Mouse (Mus musculus): ENCODE results near the gene Pdx1. TPM values are rescaled to one million over a fixed set of nuclear protein-coding genes. Genes with fewer than 3 reads are reported as not detected.

The Pdx1 gene
- polyA plus RNA-seq, 1 experiment from 2014 or later = not detected

GRCm38 (mm10) chr5:147299255-147300000 is 29.7 kb downstream of the Pdx1 start:
- Histone ChIP-seq H3K36me3 (ENCODE audit: control insufficient read depth, insufficient read depth, low read length) (no peaks in the 10 kb centered on the region), H3K27ac (replicated peaks; ENCODE audit: low read depth, low read length) (no peak overlapping the region), H3K27me3 (ENCODE audit: control insufficient read depth, insufficient read depth, low read length) (peaks cover 94% of the 10 kb centered on the region), H3K9me3 (ENCODE audit: control insufficient read depth, low read length) (no peaks in the 10 kb centered on the region), H3K4me2 (ENCODE audit: low read length) (peak overlapping the region; percentile 37), H3K9ac (replicated peaks; ENCODE audit: low read length) (no peak overlapping the region), H3K4me1 (ENCODE audit: control insufficient read depth, insufficient read depth, low read length) (no peaks in the 10 kb centered on the region), H3K4me3 (replicated peaks; ENCODE audit: low read depth, low read length) (no peak overlapping the region)
- DNase-seq (peak; percentile 82), ATAC-seq (ENCODE audit: low FRiP score, low TSS enrichment) (no peak)
- WGBS = under 1% methylated on average over 41 of the region's 41 CpGs

DNA sequence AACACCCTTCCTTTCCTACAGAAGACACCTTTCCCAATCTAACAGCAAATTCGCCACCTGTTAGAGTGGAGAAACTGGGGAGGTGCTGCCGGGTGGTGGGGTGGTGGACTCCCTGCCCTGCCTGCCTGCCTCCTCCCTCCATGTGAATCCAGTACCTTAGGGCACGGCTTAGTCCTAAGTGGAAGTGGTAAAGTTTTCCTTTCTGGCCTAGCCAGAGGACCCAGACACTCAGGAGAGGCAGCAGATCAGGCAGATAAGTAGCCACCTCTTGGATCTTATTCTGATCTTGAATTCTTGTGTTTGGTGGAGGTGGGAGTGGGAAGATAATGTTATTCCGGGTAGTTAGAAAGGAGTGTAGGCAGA is 30.2 kb downstream of the Pdx1 start:
- H3K9me3 ChIP-seq (ENCODE audit: control insufficient read depth, low read length) = no peaks in the 10 kb centered on the region
- no peak overlapping the region for H3K4me2 ChIP-seq (ENCODE audit: low read length)
- H3K9ac ChIP-seq (replicated peaks; ENCODE audit: low read length) = no peak overlapping the region
- no peak overlapping the region for H3K4me3 ChIP-seq (replicated peaks; ENCODE audit: low read depth, low read length)
- no peak overlapping the region for H3K27ac ChIP-seq (replicated peaks; ENCODE audit: low read depth, low read length)
- H3K4me1 ChIP-seq (ENCODE audit: control insufficient read depth, insufficient read depth, low read length) = 0 out of 2 replicates have a peak, but pooled peaks cover 1% of the 10 kb centered on the region
- DNase-seq (no peak), ATAC-seq (ENCODE audit: low FRiP score, low TSS enrichment) (no peak)
- no peaks in the 10 kb centered on the region for H3K36me3 ChIP-seq (ENCODE audit: control insufficient read depth, insufficient read depth, low read length)
- 6% methylated on average over 4 of the region's 4 CpGs for WGBS
- H3K27me3 ChIP-seq (ENCODE audit: control insufficient read depth, insufficient read depth, low read length) = peaks cover 94% of the 10 kb centered on the region

DNA sequence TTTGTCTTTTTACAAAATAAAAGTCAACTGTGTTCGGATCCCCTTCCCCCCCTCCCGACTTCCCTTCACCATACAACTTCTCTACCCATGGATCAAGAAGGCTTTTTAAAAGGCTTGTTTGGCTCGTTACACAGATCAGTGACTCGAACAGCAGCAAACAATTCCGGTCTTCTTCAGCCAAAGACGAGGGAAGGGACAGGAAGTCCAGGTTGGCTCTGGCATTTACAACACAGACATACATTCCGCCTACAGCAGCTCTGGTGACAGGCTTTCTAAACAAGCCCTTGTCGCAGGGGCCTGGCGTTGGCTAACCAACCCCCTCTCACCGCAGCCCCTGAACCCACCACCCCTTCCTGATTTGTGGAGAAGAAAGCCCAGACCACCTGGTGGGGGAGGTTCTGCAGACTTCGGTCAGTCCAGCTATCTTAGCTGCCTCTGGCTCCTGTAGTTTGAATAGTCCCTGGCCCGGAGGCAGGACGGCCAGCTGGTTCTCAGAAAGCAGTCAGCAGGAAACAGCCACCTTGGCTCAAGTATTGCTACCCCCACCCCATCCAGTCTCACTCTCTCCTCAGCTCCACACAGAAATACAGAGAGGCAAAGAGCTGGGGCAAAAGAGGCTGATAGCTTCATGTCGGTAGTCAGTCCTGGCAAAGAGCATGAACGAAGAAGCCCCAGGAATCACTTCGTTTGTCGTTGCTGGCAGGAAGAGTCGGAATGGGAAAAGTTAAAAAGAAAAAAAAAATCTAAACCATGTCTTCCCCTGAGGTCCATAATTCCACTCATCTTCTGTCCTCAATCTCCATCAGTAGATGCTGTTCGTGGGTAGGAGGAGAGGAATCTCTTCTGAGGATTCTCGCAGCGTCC is 31.4 kb downstream of the Pdx1 start:
- no peak overlapping the region for H3K9ac ChIP-seq (replicated peaks; ENCODE audit: low read length)
- H3K4me3 ChIP-seq (replicated peaks; ENCODE audit: low read depth, low read length) = no peak overlapping the region
- no peaks in the 10 kb centered on the region for H3K36me3 ChIP-seq (ENCODE audit: control insufficient read depth, insufficient read depth, low read length)
- WGBS = under 1% methylated on average over 21 of the region's 21 CpGs
- H3K4me1 ChIP-seq (ENCODE audit: control insufficient read depth, insufficient read depth, low read length) = 0 out of 2 replicates have a peak, but pooled peaks cover 2% of the 10 kb centered on the region
- peaks cover 97% of the 10 kb centered on the region for H3K27me3 ChIP-seq (ENCODE audit: control insufficient read depth, insufficient read depth, low read length)
- no peaks in the 10 kb centered on the region for H3K9me3 ChIP-seq (ENCODE audit: control insufficient read depth, low read length)
- H3K27ac ChIP-seq (replicated peaks; ENCODE audit: low read depth, low read length) = no peak overlapping the region
- H3K4me2 ChIP-seq (ENCODE audit: low read length) = no peak overlapping the region
- ATAC-seq (ENCODE audit: low FRiP score, low TSS enrichment) (no peak), DNase-seq (no peak)

DNA sequence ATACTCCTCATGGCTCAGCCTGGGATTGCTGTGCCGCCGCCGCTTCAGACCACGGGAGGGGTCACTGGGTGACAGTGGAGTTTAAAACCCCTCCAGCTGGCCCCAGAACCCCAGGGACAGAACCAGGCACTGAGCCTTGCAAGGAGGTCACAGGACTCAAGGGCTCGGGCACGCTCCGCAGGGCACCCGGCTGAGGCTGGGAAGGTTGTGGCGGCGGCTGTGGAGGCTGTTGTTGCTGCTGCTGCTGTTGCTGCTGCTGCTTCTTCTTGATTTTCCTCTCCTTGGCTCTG is 32.0 kb downstream of the Pdx1 start:
- no peak for DNase-seq
- Histone ChIP-seq H3K27ac (replicated peaks; ENCODE audit: low read depth, low read length) (no peak overlapping the region), H3K4me3 (replicated peaks; ENCODE audit: low read depth, low read length) (no peak overlapping the region), H3K27me3 (ENCODE audit: control insufficient read depth, insufficient read depth, low read length) (peaks cover 99% of the 10 kb centered on the region), H3K9ac (replicated peaks; ENCODE audit: low read length) (no peak overlapping the region), H3K36me3 (ENCODE audit: control insufficient read depth, insufficient read depth, low read length) (no peaks in the 10 kb centered on the region), H3K4me2 (ENCODE audit: low read length) (no peak overlapping the region), H3K9me3 (ENCODE audit: control insufficient read depth, low read length) (no peaks in the 10 kb centered on the region), H3K4me1 (ENCODE audit: control insufficient read depth, insufficient read depth, low read length) (0 out of 2 replicates have a peak, but pooled peaks cover 2% of the 10 kb centered on the region)
- WGBS = 0% methylated on average over 10 of the region's 10 CpGs
- ATAC-seq (ENCODE audit: low FRiP score, low TSS enrichment) = no peak

DNA sequence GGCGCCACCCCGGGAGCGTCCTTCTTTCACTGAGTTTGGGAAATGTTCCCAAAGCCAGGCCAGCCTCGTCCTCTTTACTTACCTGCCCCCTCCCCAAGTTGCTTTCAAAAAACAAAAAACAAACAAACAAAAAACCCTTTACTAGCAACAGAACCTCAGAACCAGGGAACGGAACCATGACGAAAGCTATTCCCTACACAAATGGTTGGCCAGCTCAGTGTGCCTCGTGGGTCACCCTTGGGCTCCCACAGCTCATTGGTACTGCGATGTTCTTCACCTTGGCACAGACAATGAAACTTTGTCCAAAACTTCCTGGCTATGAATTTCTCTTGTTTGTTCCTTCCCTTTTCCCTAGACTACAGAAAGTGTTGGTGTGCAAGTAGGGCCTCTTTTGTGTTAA is 32.4 kb downstream of the Pdx1 start:
- Histone ChIP-seq H3K4me1 (ENCODE audit: control insufficient read depth, insufficient read depth, low read length) (0 out of 2 replicates have a peak, but pooled peaks cover 2% of the 10 kb centered on the region), H3K9me3 (ENCODE audit: control insufficient read depth, low read length) (no peaks in the 10 kb centered on the region), H3K36me3 (ENCODE audit: control insufficient read depth, insufficient read depth, low read length) (no peaks in the 10 kb centered on the region), H3K4me3 (replicated peaks; ENCODE audit: low read depth, low read length) (no peak overlapping the region), H3K9ac (replicated peaks; ENCODE audit: low read length) (no peak overlapping the region), H3K27me3 (ENCODE audit: control insufficient read depth, insufficient read depth, low read length) (peaks cover 99% of the 10 kb centered on the region), H3K4me2 (ENCODE audit: low read length) (no peak overlapping the region), H3K27ac (replicated peaks; ENCODE audit: low read depth, low read length) (no peak overlapping the region)
- no peak for DNase-seq
- WGBS = 3% methylated on average over 8 of the region's 8 CpGs
- ATAC-seq (ENCODE audit: low FRiP score, low TSS enrichment) = no peak

GRCm38 (mm10) chr5:147302746-147303400 is 33.1 kb downstream of the Pdx1 start:
- H3K4me1 ChIP-seq (ENCODE audit: control insufficient read depth, insufficient read depth, low read length) = 0 out of 2 replicates have a peak, but pooled peaks cover 2% of the 10 kb centered on the region
- H3K27me3 ChIP-seq (ENCODE audit: control insufficient read depth, insufficient read depth, low read length) = peaks cover 99% of the 10 kb centered on the region
- ATAC-seq (ENCODE audit: low FRiP score, low TSS enrichment) (no peak), DNase-seq (no peak)
- H3K27ac ChIP-seq (replicated peaks; ENCODE audit: low read depth, low read length) = no peak overlapping the region
- no peak overlapping the region for H3K9ac ChIP-seq (replicated peaks; ENCODE audit: low read length)
- no peaks in the 10 kb centered on the region for H3K9me3 ChIP-seq (ENCODE audit: control insufficient read depth, low read length)
- 5% methylated on average over 13 of the region's 13 CpGs for WGBS
- no peaks in the 10 kb centered on the region for H3K36me3 ChIP-seq (ENCODE audit: control insufficient read depth, insufficient read depth, low read length)
- H3K4me3 ChIP-seq (replicated peaks; ENCODE audit: low read depth, low read length) = no peak overlapping the region
- no peak overlapping the region for H3K4me2 ChIP-seq (ENCODE audit: low read length)

DNA sequence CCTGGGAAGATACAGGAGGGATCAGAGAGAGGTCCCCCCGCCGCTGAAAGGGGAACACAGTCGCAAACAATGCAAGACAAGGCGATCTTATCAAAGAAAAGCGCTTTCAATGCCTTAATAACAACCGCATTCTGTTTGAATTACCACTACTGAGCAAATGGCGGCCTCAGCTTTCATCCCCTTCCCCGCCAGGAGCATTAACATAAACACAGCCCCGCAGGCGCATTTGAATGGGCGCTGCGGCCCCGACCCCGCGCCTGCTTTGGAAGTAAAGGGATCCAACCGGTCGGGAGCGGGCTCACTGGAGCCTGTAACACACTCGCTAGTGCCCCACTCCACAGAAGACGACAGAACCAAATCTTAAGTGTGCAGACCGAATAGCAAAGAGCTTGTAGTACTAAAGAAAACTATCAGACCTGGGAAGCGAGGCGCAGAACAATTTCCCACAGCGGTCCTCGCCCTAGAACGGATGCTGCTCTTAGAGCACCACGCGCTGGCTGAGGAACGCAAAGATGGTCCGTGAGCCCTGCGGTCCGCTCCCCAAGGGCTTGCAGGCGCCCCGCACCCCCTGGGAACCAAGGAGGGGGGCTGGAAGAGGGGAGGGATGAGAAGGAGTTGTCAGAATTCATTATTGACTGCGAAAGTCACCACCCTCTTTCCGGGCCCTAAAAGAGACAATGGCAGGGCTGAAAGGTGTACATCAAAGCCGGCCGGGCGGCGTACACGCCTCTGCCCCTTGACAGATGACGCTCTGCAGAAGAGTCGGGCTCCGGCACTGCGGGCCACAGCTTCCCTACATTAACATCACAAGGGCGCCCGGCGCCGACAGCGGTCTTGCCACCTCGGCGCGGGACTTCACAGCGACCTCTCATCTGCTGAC is 34.8 kb downstream of the Pdx1 start:
- no peak overlapping the region for H3K4me3 ChIP-seq (replicated peaks; ENCODE audit: low read depth, low read length)
- H3K4me1 ChIP-seq (ENCODE audit: control insufficient read depth, insufficient read depth, low read length) = 0 out of 2 replicates have a peak, but pooled peaks cover 2% of the 10 kb centered on the region
- no peak overlapping the region for H3K27ac ChIP-seq (replicated peaks; ENCODE audit: low read depth, low read length)
- under 1% methylated on average over 53 of the region's 54 CpGs for WGBS
- peaks cover 99% of the 10 kb centered on the region for H3K27me3 ChIP-seq (ENCODE audit: control insufficient read depth, insufficient read depth, low read length)
- ATAC-seq (ENCODE audit: low FRiP score, low TSS enrichment) (no peak), DNase-seq (no peak)
- no peaks in the 10 kb centered on the region for H3K9me3 ChIP-seq (ENCODE audit: control insufficient read depth, low read length)
- no peaks in the 10 kb centered on the region for H3K36me3 ChIP-seq (ENCODE audit: control insufficient read depth, insufficient read depth, low read length)
- no peak overlapping the region for H3K4me2 ChIP-seq (ENCODE audit: low read length)
- H3K9ac ChIP-seq (replicated peaks; ENCODE audit: low read length) = no peak overlapping the region

GRCm38 (mm10) chr5:147305166-147305565 is 35.4 kb downstream of the Pdx1 start:
- no peak for ATAC-seq (ENCODE audit: low FRiP score, low TSS enrichment)
- no peak overlapping the region for H3K4me2 ChIP-seq (ENCODE audit: low read length)
- no peaks in the 10 kb centered on the region for H3K9me3 ChIP-seq (ENCODE audit: control insufficient read depth, low read length)
- H3K9ac ChIP-seq (replicated peaks; ENCODE audit: low read length) = no peak overlapping the region
- under 1% methylated on average over 16 of the region's 16 CpGs for WGBS
- no peak for DNase-seq
- H3K36me3 ChIP-seq (ENCODE audit: control insufficient read depth, insufficient read depth, low read length) = no peaks in the 10 kb centered on the region
- no peak overlapping the region for H3K4me3 ChIP-seq (replicated peaks; ENCODE audit: low read depth, low read length)
- no peak overlapping the region for H3K27ac ChIP-seq (replicated peaks; ENCODE audit: low read depth, low read length)
- 0 out of 2 replicates have a peak, but pooled peaks cover 2% of the 10 kb centered on the region for H3K4me1 ChIP-seq (ENCODE audit: control insufficient read depth, insufficient read depth, low read length)
- H3K27me3 ChIP-seq (ENCODE audit: control insufficient read depth, insufficient read depth, low read length) = peaks cover 99% of the 10 kb centered on the region
